Mouse (Mus musculus) ES-E14 (cell line): ENCODE results near the gene Ptprf. TPM values are rescaled to one million over a fixed set of nuclear protein-coding genes. Genes with fewer than 3 reads are reported as not detected.

Experiments
- DNase-seq: peaks from one replicate; pipeline ENCODE4 v3.0.0-alpha.2; 2013; ENCODE audit warnings: low read depth, low spot score
- H3K27ac ChIP-seq: 2 replicates; pipeline ENCODE4 v1.5.1; 2012; ENCODE audit warnings: low read depth, mild to moderate bottlenecking, low read length, moderate library complexity, mixed read lengths; ENCODE audit not compliant: poor library complexity, insufficient read depth, severe bottlenecking
- H3K36me3 ChIP-seq: 2 replicates; pipeline ENCODE4 v1.6.1; 2012; ENCODE audit warnings: mild to moderate bottlenecking, low read length, moderate library complexity, mixed read lengths; ENCODE audit not compliant: control insufficient read depth, poor library complexity, insufficient read depth, severe bottlenecking
- H3K4me1 ChIP-seq, 2 experiments: fragments of 150-350 bp in 1 of 2; sonication (generic) in 1 of 2; 2 replicates each; pipeline ENCODE4 v1.6.1; 2012; ENCODE audit warnings: low read length in 2 of 2, mild to moderate bottlenecking in 1 of 2, mixed read lengths in 1 of 2; ENCODE audit not compliant: control insufficient read depth in 2 of 2, insufficient read depth in 2 of 2, poor library complexity in 1 of 2
- H3K4me3 ChIP-seq, 2 experiments: fragments of 150-350 bp in 1 of 2; sonication (generic) in 1 of 2; 2 replicates each; pipeline ENCODE4 v1.5.1; 2012; ENCODE audit warnings: low read length in 2 of 2, low read depth in 1 of 2, mild to moderate bottlenecking in 1 of 2, mixed read lengths in 1 of 2; ENCODE audit not compliant: insufficient read depth in 1 of 2, poor library complexity in 1 of 2, severe bottlenecking in 1 of 2
- H3K9ac ChIP-seq: 2 replicates; pipeline ENCODE4 v1.6.1; 2012; ENCODE audit warnings: low read depth, mild to moderate bottlenecking, low read length, mixed read lengths; ENCODE audit not compliant: poor library complexity, insufficient read depth, severe bottlenecking
- H3K9me3 ChIP-seq: fragments of 150-350 bp; sonication (generic); 2 replicates; pipeline ENCODE4 v1.6.1; 2012; ENCODE audit warnings: low read depth, mild to moderate bottlenecking, low read length; ENCODE audit not compliant: control insufficient read depth, insufficient read depth
- CHD2 ChIP-seq: IDR thresholded peaks from 2 replicates; pipeline ENCODE4 v1.6.1; 2014; ENCODE audit warnings: mild to moderate bottlenecking, low read depth, low read length, inconsistent platforms
- HCFC1 ChIP-seq: IDR thresholded peaks from 2 replicates; pipeline ENCODE4 v1.6.1; 2012; ENCODE audit warnings: low read length, inconsistent platforms, borderline replicate concordance; ENCODE audit not compliant: insufficient read depth
- MAFK ChIP-seq: IDR thresholded peaks from 2 replicates; pipeline ENCODE4 v1.6.1; 2014; ENCODE audit warnings: mild to moderate bottlenecking, low read depth, low read length, inconsistent platforms; ENCODE audit not compliant: insufficient read depth
- ZC3H11A ChIP-seq: IDR thresholded peaks from 2 replicates; pipeline ENCODE4 v1.6.1; 2012; ENCODE audit warnings: low read depth, mild to moderate bottlenecking, inconsistent platforms, low read length, borderline replicate concordance
- ZNF384 ChIP-seq: IDR thresholded peaks from 2 replicates; pipeline ENCODE4 v1.6.1; 2012; ENCODE audit warnings: low read depth, low read length, inconsistent platforms
- in situ Hi-C, 2 experiments: fragments of 600-800 bp; cut with MboI; formaldehyde crosslinking; loops; one replicate each; pipeline ENCODE4 v1.15.1; 2025; ENCODE audit warnings: low sequenced_read_pairs in 2 of 2, inconsistent platforms in 1 of 2; ENCODE audit not compliant: unreplicated experiment in 2 of 2
- total RNA-seq: library from RNA; depleted of rRNA; stranded (reverse); fragments of 300-350 nt; gene quantifications from 2 replicates; pipeline ENCODE4 v1.2.3, GENCODE M21; 2012

Ptprf gene
- total RNA-seq, 1 experiment: 226 TPM

DNA sequence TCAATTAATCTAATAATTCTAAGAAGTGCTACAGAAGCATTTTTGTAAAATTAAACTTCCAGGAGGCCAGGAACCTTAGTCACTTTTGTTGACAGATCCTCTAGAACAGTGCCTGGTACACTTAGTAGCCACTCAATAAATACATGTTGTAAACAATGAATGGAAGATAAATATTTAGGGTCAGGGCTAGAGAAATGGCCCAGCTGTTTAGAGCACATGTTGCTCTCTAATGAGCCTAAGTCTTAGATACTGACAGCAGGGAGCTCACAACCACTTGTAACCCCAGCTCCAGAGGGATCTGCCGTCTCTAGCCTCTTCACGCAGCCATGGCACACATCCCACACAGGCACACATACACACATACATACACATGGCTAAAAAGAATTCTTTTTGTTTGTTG is 29.4 kb upstream of the Ptprf start:
- Histone ChIP-seq H3K4me1 (0 out of 4 replicates have a peak, but pooled peaks cover 0 to 2% of the 10 kb centered on the region in 2 experiments), H3K9ac (no peak overlapping the region), H3K36me3 (no peaks in the 10 kb centered on the region), H3K9me3 (no peaks in the 10 kb centered on the region), H3K27ac (no peak overlapping the region), H3K4me3 (no peak overlapping the region)
- TF ChIP-seq ZNF384 (no peak), HCFC1 (no peak), MAFK (no peak), CHD2 (no peak), ZC3H11A (no peak)
- DNase-seq: no peak
- in situ Hi-C loops: no loop called here

GRCm38 (mm10) chr4:118319706-118320344 is 28.6 kb upstream of the Ptprf start:
- Histone ChIP-seq H3K4me3 (no peak overlapping the region), H3K9ac (no peak overlapping the region), H3K36me3 (no peaks in the 10 kb centered on the region), H3K27ac (no peak overlapping the region), H3K9me3 (no peaks in the 10 kb centered on the region), H3K4me1 (0 out of 4 replicates have a peak, but pooled peaks cover 0 to 2% of the 10 kb centered on the region in 2 experiments)
- no peak for TF ChIP-seq CHD2
- no peak for TF ChIP-seq ZNF384
- no peak for TF ChIP-seq MAFK
- in situ Hi-C loops: no loop called here
- no peak for DNase-seq

DNA sequence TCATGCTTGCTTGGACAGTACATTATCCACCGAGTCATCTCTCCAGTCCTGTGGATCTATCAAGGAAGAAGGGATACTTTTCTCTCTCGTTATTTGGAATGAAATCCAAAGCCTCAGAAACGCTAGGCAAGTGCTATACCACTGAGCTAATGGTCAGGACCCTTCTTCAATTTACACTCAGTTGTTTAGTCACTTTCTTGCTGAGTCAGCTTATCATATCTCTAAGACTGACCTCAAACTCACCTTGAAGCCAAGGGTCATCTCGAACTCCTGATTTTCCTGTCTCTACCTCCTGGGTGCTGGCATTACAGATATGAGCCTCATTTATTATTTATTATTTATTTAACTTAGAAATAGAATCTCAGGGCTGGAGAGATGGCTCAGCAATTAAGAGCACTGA is 25.5 kb upstream of the Ptprf start:
- H3K4me1 ChIP-seq: 0 out of 4 replicates have a peak, but pooled peaks cover 0 to 2% of the 10 kb centered on the region in 2 experiments
- H3K27ac ChIP-seq: no peak overlapping the region
- no peak overlapping the region for H3K9ac ChIP-seq
- in situ Hi-C loops: no loop called here
- no peak overlapping the region for H3K4me3 ChIP-seq
- H3K36me3 ChIP-seq: no peaks in the 10 kb centered on the region
- TF ChIP-seq ZC3H11A (no peak), HCFC1 (no peak), CHD2 (no peak), ZNF384 (no peak), MAFK (peak; percentile 90)
- DNase-seq: no peak
- H3K9me3 ChIP-seq: no peaks in the 10 kb centered on the region

DNA sequence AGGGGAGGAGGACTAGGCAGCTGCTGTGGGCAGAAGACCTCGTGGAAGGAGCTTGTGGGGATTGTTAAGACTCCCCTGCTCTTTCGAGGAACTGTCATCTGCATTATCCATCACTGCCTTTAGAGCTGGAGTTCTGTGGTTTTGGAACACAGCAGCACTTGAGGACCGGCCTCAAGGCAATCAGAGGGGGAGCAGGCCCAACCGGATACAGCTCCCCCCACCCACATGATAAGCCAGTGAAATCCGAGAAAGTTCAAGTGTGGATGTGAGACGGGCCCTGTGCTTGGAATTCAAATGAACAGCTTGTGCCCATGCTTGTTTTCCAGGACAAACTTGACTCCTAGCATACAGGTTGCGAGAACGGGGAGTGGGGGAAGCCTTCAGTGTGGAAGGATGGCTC is 24.1 kb upstream of the Ptprf start:
- TF ChIP-seq MAFK (no peak), HCFC1 (no peak), ZNF384 (no peak), ZC3H11A (no peak), CHD2 (no peak)
- Histone ChIP-seq H3K36me3 (no peaks in the 10 kb centered on the region), H3K9ac (no peak overlapping the region), H3K4me1 (0 out of 4 replicates have a peak, but pooled peaks cover 0 to 2% of the 10 kb centered on the region in 2 experiments), H3K9me3 (no peaks in the 10 kb centered on the region), H3K27ac (no peak overlapping the region), H3K4me3 (no peak overlapping the region)
- in situ Hi-C loops: no loop called here
- no peak for DNase-seq

- Histone ChIP-seq H3K36me3 (no peaks in the 10 kb centered on the region), H3K27ac (no peak overlapping the region), H3K4me1 (no peaks in the 10 kb centered on the region), H3K4me3 (no peak overlapping the region), H3K9me3 (no peaks in the 10 kb centered on the region), H3K9ac (no peak overlapping the region)
- DNase-seq: no peak
- in situ Hi-C loops: no loop called here
- TF ChIP-seq ZC3H11A: no peak
- TF ChIP-seq MAFK: no peak
Measured at GRCm38 (mm10) chr4:118310461-118310860, 19.3 kb upstream of the Ptprf start.
